Mouse (Mus musculus) WW6 (cell line): ENCODE measurements around the gene Smarcal1.

Experiments
- DNase-seq: peaks from one replicate; pipeline ENCODE4 v3.0.0-alpha.2; 2013; ENCODE audit warnings: low read depth, low spot score

Smarcal1 gene

GRCm38 (mm10) chr1:72582947-72583731, at the start of gene Smarcal1:
Gene Smarcal1 (plus strand): TSS chr1:72583251.
- peak; percentile 84 for DNase-seq

GRCm38 (mm10) chr1:72533439-72533838, 49.6 kb upstream of the Smarcal1 start:
- no peak for DNase-seq

- no peak for DNase-seq
These were observed 47.1 kb upstream of the Smarcal1 start for GRCm38 (mm10) chr1:72535725-72536571.

GRCm38 (mm10) chr1:72536611-72537351, 46.3 kb upstream of the Smarcal1 start, which contains the start of gene March4:
Gene March4 (minus strand): TSS chr1:72536930.
- peak; percentile 40 for DNase-seq

- no peak for DNase-seq
These were observed 44.8 kb upstream of the Smarcal1 start for GRCm38 (mm10) chr1:72538266-72538665.

GRCm38 (mm10) chr1:72550317-72550716, 32.7 kb upstream of the Smarcal1 start:
- DNase-seq, result no peak

GRCm38 (mm10) chr1:72556471-72556870, 26.6 kb upstream of the Smarcal1 start:
- no peak for DNase-seq

- no peak for DNase-seq
These were observed 24.4 kb upstream of the Smarcal1 start for GRCm38 (mm10) chr1:72558625-72559024.

GRCm38 (mm10) chr1:72564334-72564962, 18.6 kb upstream of the Smarcal1 start:
- DNase-seq, result no peak

GRCm38 (mm10) chr1:72567056-72567455, 16.0 kb upstream of the Smarcal1 start:
- no peak for DNase-seq

GRCm38 (mm10) chr1:72568725-72569124, 14.3 kb upstream of the Smarcal1 start:
- DNase-seq, result no peak

- DNase-seq, result no peak
These were observed 9.0 kb upstream of the Smarcal1 start for GRCm38 (mm10) chr1:72574047-72574446.

- DNase-seq, result no peak
These were observed 8.4 kb upstream of the Smarcal1 start for GRCm38 (mm10) chr1:72574608-72575007.

- DNase-seq, result no peak
These were observed 7.9 kb upstream of the Smarcal1 start for GRCm38 (mm10) chr1:72575121-72575520.

GRCm38 (mm10) chr1:72577481-72577922, 5.5 kb upstream of the Smarcal1 start:
- no peak for DNase-seq

GRCm38 (mm10) chr1:72578351-72578750, 4.7 kb upstream of the Smarcal1 start:
- no peak for DNase-seq

- DNase-seq, result no peak
These were observed 4.2 kb upstream of the Smarcal1 start for GRCm38 (mm10) chr1:72578806-72579205.

- no peak for DNase-seq
These were observed 855 bp downstream of the Smarcal1 start for GRCm38 (mm10) chr1:72583906-72584305.

GRCm38 (mm10) chr1:72585971-72586875, 3.2 kb downstream of the Smarcal1 start:
- no peak for DNase-seq

GRCm38 (mm10) chr1:72587532-72587931, 4.5 kb downstream of the Smarcal1 start:
- no peak for DNase-seq
